Mouse (Mus musculus) adrenal gland, postnatal 10 days (tissue): ENCODE measurements around the gene Smarca1. TPM values are rescaled to one million over a fixed set of nuclear protein-coding genes. Genes with fewer than 3 reads are reported as not detected.
A peak's percentile ranks its signal among the peaks of the same experiment; 100 is the strongest.

Source experiments
- DNase-seq: peaks from one replicate; pipeline ENCODE4 v3.0.0; 2021; ENCODE audit warnings: mixed read lengths
- long read RNA-seq, 2 experiments: library from polyadenylated mRNA; stranded (forward); transcript quantifications; one replicate each; pipeline ENCODE4 v2.0.0; 2021
- total RNA-seq, 2 experiments: library from RNA; stranded (reverse); gene quantifications; 2 replicates each; pipeline ENCODE4 v1.2.3; 2021

The Smarca1 gene
- total RNA-seq, result 10 to 100 TPM; 21.7 to 24.3 TPM
- long read RNA-seq, experiment 1, full-length matches to known transcripts, result 4 of 28 reads
- long read RNA-seq, experiment 1, partial matches to known transcripts, result 9 of 28 reads
- long read RNA-seq, experiment 1, other reads (novel, unspliced or antisense), result 15 of 28 reads
- long read RNA-seq, experiment 2, full-length matches to known transcripts, result 1 of 17 reads
- long read RNA-seq, experiment 2, partial matches to known transcripts, result 5 of 17 reads
- long read RNA-seq, experiment 2, other reads (novel, unspliced or antisense), result 11 of 17 reads

GRCm38 (mm10) chrX:47892431-47893024 is at the start of gene Smarca1:
Gene Smarca1 (minus strand): TSS chrX:47892974.
- DNase-seq, result peak; percentile 12

GRCm38 (mm10) chrX:47937740-47938139 is 45.0 kb upstream of the Smarca1 start:
- DNase-seq, result peak; percentile 22

GRCm38 (mm10) chrX:47936885-47937284 is 44.1 kb upstream of the Smarca1 start:
- no peak for DNase-seq

- DNase-seq, result no peak
Observed at GRCm38 (mm10) chrX:47934352-47934751, 41.6 kb upstream of the Smarca1 start.

- no peak for DNase-seq
Observed at GRCm38 (mm10) chrX:47930449-47930848, 37.7 kb upstream of the Smarca1 start.

GRCm38 (mm10) chrX:47927981-47928380 is 35.2 kb upstream of the Smarca1 start:
- DNase-seq, result no peak

GRCm38 (mm10) chrX:47920541-47920940 is 27.8 kb upstream of the Smarca1 start:
- no peak for DNase-seq

- peak; percentile 13 for DNase-seq
Observed at GRCm38 (mm10) chrX:47916831-47917230, 24.1 kb upstream of the Smarca1 start.

- DNase-seq, result no peak
Observed at GRCm38 (mm10) chrX:47913543-47913938, 20.8 kb upstream of the Smarca1 start.

GRCm38 (mm10) chrX:47912904-47913542 is 20.2 kb upstream of the Smarca1 start:
- peak; percentile 15 for DNase-seq

GRCm38 (mm10) chrX:47912306-47912792 is 19.6 kb upstream of the Smarca1 start, which contains the start of gene Ocrl:
Gene Ocrl (plus strand): TSS chrX:47912387.
- peak; percentile 83 for DNase-seq

GRCm38 (mm10) chrX:47891907-47892430 is 805 bp downstream of the Smarca1 start:
- peak; percentile 35 for DNase-seq

GRCm38 (mm10) chrX:47891243-47891906 is 1.4 kb downstream of the Smarca1 start:
- no peak for DNase-seq

GRCm38 (mm10) chrX:47887401-47887800 is 5.4 kb downstream of the Smarca1 start:
- no peak for DNase-seq

GRCm38 (mm10) chrX:47882813-47883212 is 10.0 kb downstream of the Smarca1 start:
- no peak for DNase-seq

- peak; percentile 29 for DNase-seq
Observed at GRCm38 (mm10) chrX:47880052-47880451, 12.7 kb downstream of the Smarca1 start.

- DNase-seq, result no peak
Observed at GRCm38 (mm10) chrX:47858544-47858943, 34.2 kb downstream of the Smarca1 start.

GRCm38 (mm10) chrX:47835835-47836195 is 57.0 kb downstream of the Smarca1 start:
- DNase-seq, result no peak

- DNase-seq, result no peak
Observed at GRCm38 (mm10) chrX:47835098-47835834, 57.5 kb downstream of the Smarca1 start.

GRCm38 (mm10) chrX:47833431-47833830 is 59.3 kb downstream of the Smarca1 start:
- DNase-seq, result no peak

GRCm38 (mm10) chrX:47820566-47820965 is 72.2 kb downstream of the Smarca1 start:
- DNase-seq, result no peak

GRCm38 (mm10) chrX:47808717-47809116 is 84.1 kb downstream of the Smarca1 start:
- no peak for DNase-seq
